Mouse (Mus musculus): ENCODE results near the gene Cdh3.

GRCm38 (mm10) chr8:106556068-106556645, 45.5 kb downstream of the Cdh3 start:
- no peak for TF ChIP-seq CTCF (conservative IDR thresholded peaks at IDR 0.05; ENCODE audit: insufficient read depth, insufficient read length, low read depth, low read length)
- TF ChIP-seq POLR2A (IDR thresholded peaks at IDR 0.05; ENCODE audit: low read depth, low read length) = no peak

All from kidney, adult 2 months (tissue).